Mouse (Mus musculus) forebrain, embryonic 11.5 days (tissue): Measurements from ENCODE around the gene 2510039O18Rik. TPM values are rescaled to one million over a fixed set of nuclear protein-coding genes. Genes with fewer than 3 reads are reported as not detected.
A peak's percentile ranks its signal among the peaks of the same experiment; 100 is the strongest.

Source experiments
- ATAC-seq: fragments of 200-750 bp; cut with Nextera tagmentation; replicated peaks from 2 replicates; pipeline ENCODE4 v1.8.0; 2017; ENCODE audit warnings: moderate TSS enrichment; ENCODE audit not compliant: low FRiP score
- DNase-seq: peaks from one replicate; pipeline ENCODE4 v3.0.0-alpha.2; 2017; ENCODE audit warnings: low spot score
- H3K27ac ChIP-seq: fragments of 300-500 bp; sonication (generic); 2 replicates; pipeline ENCODE4 v1.5.1; 2014; ENCODE audit warnings: low read depth, low read length
- H3K27me3 ChIP-seq: fragments of 300-500 bp; sonication (generic); 2 replicates; pipeline ENCODE4 v1.6.1; 2014; ENCODE audit warnings: mild to moderate bottlenecking, low read length, mixed read lengths; ENCODE audit not compliant: control insufficient read depth, insufficient read depth
- H3K36me3 ChIP-seq: fragments of 300-500 bp; sonication (generic); 2 replicates; pipeline ENCODE4 v1.6.1; 2014; ENCODE audit warnings: mild to moderate bottlenecking, low read length, moderate library complexity, mixed read lengths; ENCODE audit not compliant: control insufficient read depth, insufficient read depth
- H3K4me1 ChIP-seq: fragments of 300-500 bp; sonication (generic); replicated peaks from 2 replicates; pipeline ENCODE4 v1.6.1; 2014; ENCODE audit warnings: low read length, mixed read lengths; ENCODE audit not compliant: control insufficient read depth, insufficient read depth
- H3K4me2 ChIP-seq: fragments of 300-500 bp; sonication (generic); 2 replicates; pipeline ENCODE4 v1.6.1; 2014; ENCODE audit warnings: low read depth, mild to moderate bottlenecking, low read length, moderate library complexity, mixed read lengths; ENCODE audit not compliant: severe bottlenecking
- H3K4me3 ChIP-seq: fragments of 300-500 bp; sonication (generic); 2 replicates; pipeline ENCODE4 v1.5.1; 2014; ENCODE audit warnings: low read depth, low read length
- H3K9ac ChIP-seq: fragments of 300-500 bp; sonication (generic); 2 replicates; pipeline ENCODE4 v1.6.1; 2014; ENCODE audit warnings: low read length
- H3K9me3 ChIP-seq: fragments of 300-500 bp; sonication (generic); 2 replicates; pipeline ENCODE4 v1.6.1; 2016; ENCODE audit warnings: low read length, mixed read lengths; ENCODE audit not compliant: control insufficient read depth
- WGBS: fragments of 180-500 bp; shearing (Covaris S2); extraction: QIAGEN DNeasy Blood & Tissue Kit; methylation state at CpG from one replicate; pipeline ENCODE4 v1.1.7; 2014; 5-methylcytosine and 5-hydroxymethylcytosine counted together
- polyA plus RNA-seq: library from polyadenylated mRNA; unstranded; fragments of >200 nt; fragmentation: Nextera tagmentation; extraction: Ambion mirVana; gene quantifications from 2 replicates; pipeline ENCODE4 v1.2.1, GENCODE M21; 2014

2510039O18Rik gene
- polyA plus RNA-seq, 1 experiment from 2014 or later: 16.3 TPM

DNA sequence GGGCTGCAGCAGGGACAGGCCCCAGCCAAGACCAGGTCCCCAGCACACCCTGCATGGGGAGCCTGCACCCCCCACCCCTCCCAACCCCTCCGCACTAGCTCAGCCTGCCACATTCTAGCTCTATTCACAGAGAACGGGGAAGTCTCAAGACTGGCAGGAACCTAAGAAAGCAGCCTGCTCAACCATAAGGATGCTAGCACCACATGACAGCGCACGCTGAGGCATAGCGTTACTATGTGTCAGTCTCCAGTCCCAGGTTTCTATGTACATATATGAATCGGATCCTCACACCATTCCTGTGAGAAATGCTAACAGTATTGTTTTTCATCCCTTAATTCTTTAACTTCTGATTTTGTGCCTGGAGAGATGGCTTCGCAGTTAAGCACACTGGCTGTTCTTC is 12.2 kb upstream of the 2510039O18Rik start:
- ATAC-seq (no peak), DNase-seq (no peak)
- H3K4me1 ChIP-seq: peaks cover 3% of the 10 kb centered on the region; the same call in 1 of the 2 replicates

DNA sequence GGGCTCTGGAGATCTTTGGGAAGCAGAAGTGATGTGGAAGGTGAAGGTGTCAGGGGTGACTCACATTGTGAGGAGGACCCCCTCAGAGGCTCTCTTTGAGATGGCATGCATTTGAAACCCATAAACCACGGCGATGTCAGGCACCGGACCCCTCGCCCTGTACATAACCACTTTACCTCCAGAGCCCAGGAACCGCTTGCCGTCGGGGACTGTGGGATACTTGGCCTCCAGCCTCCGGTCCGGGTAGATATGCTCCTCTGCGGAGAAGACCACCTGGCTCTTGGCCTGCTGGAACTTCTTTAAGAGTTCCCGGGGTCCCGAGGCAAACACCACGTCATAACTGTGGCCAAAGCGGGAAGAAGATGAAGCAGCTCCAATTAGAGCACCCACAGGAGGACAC is 9.7 kb upstream of the 2510039O18Rik start:
- H3K27ac ChIP-seq: no peak overlapping the region
- H3K4me3 ChIP-seq: no peak overlapping the region
- H3K27me3 ChIP-seq: no peaks in the 10 kb centered on the region
- DNase-seq (no peak), ATAC-seq (no peak)
- H3K4me1 ChIP-seq: peaks cover 3% of the 10 kb centered on the region; the same call in 1 of the 2 replicates
- H3K4me2 ChIP-seq: no peak overlapping the region
- H3K9ac ChIP-seq: no peak overlapping the region
- WGBS: 96% methylated on average over 14 of the region's 14 CpGs
- H3K36me3 ChIP-seq: no peaks in the 10 kb centered on the region
- H3K9me3 ChIP-seq: no peaks in the 10 kb centered on the region

More for the DNA sequence above, 12.2 kb upstream of the 2510039O18Rik start:
- Histone ChIP-seq H3K9me3 (no peaks in the 10 kb centered on the region), H3K4me2 (no peak overlapping the region), H3K9ac (no peak overlapping the region), H3K4me3 (no peak overlapping the region), H3K27me3 (no peaks in the 10 kb centered on the region), H3K36me3 (no peaks in the 10 kb centered on the region), H3K27ac (no peak overlapping the region)
- 66% methylated on average over 7 of the region's 7 CpGs for WGBS

DNA sequence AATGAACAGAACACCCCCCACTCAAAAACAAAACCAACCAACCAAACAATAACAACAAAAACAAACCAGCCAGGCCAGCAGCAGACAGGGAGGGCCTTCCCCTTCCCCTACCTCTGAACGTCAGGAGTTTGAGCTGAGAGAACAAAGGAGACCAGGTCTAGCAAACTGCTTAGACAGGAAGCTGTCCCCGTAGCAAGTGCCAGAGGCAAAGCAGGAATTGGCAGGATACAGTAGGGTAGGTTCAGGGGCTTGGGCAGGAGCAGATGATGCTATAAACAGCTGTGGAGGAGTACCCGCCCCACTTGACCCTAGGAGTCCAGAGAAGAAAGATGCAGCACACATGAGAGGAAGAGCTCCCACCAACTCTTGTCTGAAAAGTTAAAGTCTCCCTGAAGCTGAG is 6.6 kb upstream of the 2510039O18Rik start:
- H3K9me3 ChIP-seq: no peaks in the 10 kb centered on the region
- no peaks in the 10 kb centered on the region for H3K27me3 ChIP-seq
- H3K9ac ChIP-seq: no peak overlapping the region
- no peak overlapping the region for H3K4me2 ChIP-seq
- 67% methylated on average over 3 of the region's 3 CpGs for WGBS
- H3K27ac ChIP-seq: no peak overlapping the region
- no peaks in the 10 kb centered on the region for H3K36me3 ChIP-seq
- ATAC-seq (no peak), DNase-seq (no peak)
- no peaks in the 10 kb centered on the region; the same call in 1 of the 2 replicates for H3K4me1 ChIP-seq
- no peak overlapping the region for H3K4me3 ChIP-seq

DNA sequence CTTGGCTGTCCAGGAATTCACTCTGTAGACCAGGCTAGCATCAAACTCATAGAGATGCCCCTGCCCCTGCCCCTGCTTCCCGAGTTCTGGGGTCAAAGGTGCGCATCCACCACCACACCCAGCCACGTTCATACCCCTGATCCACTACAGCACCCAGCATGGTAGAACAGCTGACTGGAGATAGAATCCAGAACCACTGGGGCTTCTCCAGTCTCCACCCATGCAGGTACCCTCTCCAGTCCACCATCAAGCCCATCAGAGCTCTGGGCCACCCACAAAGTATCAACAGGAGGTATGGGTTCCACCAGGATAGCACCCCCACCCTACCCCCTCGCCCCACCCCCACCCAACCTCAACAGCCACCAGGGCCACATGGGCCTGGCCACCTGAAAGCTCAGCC is 6.1 kb upstream of the 2510039O18Rik start:
- Histone ChIP-seq H3K27ac (no peak overlapping the region), H3K4me1 (no peaks in the 10 kb centered on the region; the same call in 1 of the 2 replicates), H3K4me2 (no peak overlapping the region), H3K36me3 (no peaks in the 10 kb centered on the region), H3K4me3 (no peak overlapping the region), H3K9me3 (no peaks in the 10 kb centered on the region), H3K27me3 (no peaks in the 10 kb centered on the region), H3K9ac (no peak overlapping the region)
- 83% methylated on average over 4 of the region's 4 CpGs for WGBS
- DNase-seq (no peak), ATAC-seq (no peak)

DNA sequence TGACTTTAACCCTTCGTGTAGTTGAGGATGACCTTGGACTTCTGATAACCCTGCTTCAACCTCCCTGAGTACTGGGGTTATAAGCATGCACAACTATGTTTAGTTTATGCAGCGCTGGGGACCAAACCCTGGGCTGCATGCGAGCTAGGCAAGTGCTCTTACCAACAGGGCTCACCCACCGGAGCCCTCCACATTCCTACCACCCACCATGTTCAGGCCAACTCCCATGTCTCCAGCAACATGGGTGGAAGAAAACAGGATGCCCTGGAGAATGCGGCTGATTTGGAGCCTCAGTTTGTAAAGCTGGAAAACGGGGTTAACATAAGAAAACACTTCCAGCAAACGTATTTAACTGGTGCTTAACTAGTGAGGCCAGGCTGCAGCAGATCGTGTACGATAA is 4.8 kb upstream of the 2510039O18Rik start:
- H3K9me3 ChIP-seq: no peaks in the 10 kb centered on the region
- ATAC-seq (no peak), DNase-seq (no peak)
- peak overlapping the region; percentile 73; the same call in 1 of the 2 replicates for H3K9ac ChIP-seq
- no peak overlapping the region for H3K27ac ChIP-seq
- no peaks in the 10 kb centered on the region for H3K27me3 ChIP-seq
- WGBS: 22% methylated on average over 9 of the region's 9 CpGs
- H3K36me3 ChIP-seq: no peaks in the 10 kb centered on the region
- H3K4me3 ChIP-seq: peak overlapping the region; percentile 59
- H3K4me2 ChIP-seq: peak overlapping the region; percentile 87
- H3K4me1 ChIP-seq: no peaks in the 10 kb centered on the region; the same call in 1 of the 2 replicates

DNA sequence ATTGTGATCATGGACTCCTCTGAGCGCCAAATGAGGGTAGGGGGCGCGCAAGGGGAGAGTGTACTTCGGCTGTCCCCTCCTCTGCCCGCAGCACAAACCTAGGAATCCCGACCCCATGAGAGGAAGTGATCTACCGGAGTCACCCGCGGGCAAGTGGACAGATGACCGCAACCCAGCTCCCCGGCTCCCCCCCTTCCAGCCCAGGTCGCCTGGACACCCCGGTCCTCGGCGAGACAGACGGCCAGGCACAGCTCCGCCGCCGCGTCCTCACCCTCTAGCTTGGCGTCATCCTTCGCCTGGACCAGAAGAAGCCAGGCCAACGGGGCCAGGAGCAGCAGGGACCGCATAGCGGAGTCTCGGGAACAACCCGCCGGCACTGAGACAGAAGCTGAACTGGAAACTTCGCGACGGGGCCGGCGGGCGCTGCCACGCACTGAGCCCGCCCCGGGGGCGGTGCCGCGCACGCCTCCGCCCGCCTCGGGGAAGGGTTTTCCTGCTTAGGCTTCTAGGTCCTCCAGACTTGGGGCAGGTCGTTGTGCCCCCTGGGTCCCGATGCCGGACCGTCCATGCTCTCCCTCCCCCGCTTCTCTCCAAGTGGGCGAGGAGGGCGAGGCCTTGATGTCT is 4.3 kb upstream of the 2510039O18Rik start, which contains the start of gene Plod1:
Plod1 (minus strand) TSS at position 437 of the 624 bp plus-strand sequence.
- no peaks in the 10 kb centered on the region for H3K36me3 ChIP-seq
- under 1% methylated on average over 51 of the region's 51 CpGs for WGBS
- H3K9ac ChIP-seq: peak within 1 kb of the TSS; percentile 73
- DNase-seq: peak; percentile 87
- H3K4me3 ChIP-seq: peak within 1 kb of the TSS; percentile 59
- no peaks in the 10 kb centered on the region; the same call in 1 of the 2 replicates for H3K4me1 ChIP-seq
- peak within 1 kb of the TSS; percentile 87 for H3K4me2 ChIP-seq
- H3K27me3 ChIP-seq: no peaks in the 10 kb centered on the region
- peak within 1 kb of the TSS; percentile 12; the same call in 1 of the 2 replicates for H3K27ac ChIP-seq
- peak; percentile 72 for ATAC-seq
- no peaks in the 10 kb centered on the region for H3K9me3 ChIP-seq

DNA sequence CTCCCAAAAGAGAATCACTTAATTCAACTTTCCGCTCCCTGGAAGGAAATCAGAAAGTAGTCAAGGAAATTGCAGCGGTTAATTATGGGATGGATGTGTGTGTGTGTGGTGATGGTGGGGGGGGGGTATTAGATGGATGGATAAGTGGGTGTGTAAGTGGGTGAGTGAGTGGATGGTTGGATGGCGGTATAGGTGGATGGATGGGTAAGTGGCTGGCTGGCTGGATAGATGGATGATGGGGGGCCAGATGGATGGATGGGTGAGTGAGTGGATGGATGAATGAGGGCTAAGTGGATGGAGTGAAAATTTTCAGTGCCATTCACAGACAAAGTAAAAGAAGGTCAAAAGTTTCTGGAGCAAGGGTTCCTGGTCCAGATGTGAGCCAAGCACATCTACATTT is 3.7 kb upstream of the 2510039O18Rik start:
- no peaks in the 10 kb centered on the region for H3K36me3 ChIP-seq
- peaks cover 4% of the 10 kb centered on the region for H3K4me1 ChIP-seq
- ATAC-seq (no peak), DNase-seq (no peak)
- H3K9me3 ChIP-seq: no peaks in the 10 kb centered on the region
- 58% methylated on average over 3 of the region's 3 CpGs for WGBS
- H3K27me3 ChIP-seq: no peaks in the 10 kb centered on the region
- peak overlapping the region; percentile 73; the same call in 1 of the 2 replicates for H3K9ac ChIP-seq
- no peak overlapping the region for H3K27ac ChIP-seq
- H3K4me3 ChIP-seq: peak overlapping the region; percentile 59
- H3K4me2 ChIP-seq: peak overlapping the region; percentile 87

DNA sequence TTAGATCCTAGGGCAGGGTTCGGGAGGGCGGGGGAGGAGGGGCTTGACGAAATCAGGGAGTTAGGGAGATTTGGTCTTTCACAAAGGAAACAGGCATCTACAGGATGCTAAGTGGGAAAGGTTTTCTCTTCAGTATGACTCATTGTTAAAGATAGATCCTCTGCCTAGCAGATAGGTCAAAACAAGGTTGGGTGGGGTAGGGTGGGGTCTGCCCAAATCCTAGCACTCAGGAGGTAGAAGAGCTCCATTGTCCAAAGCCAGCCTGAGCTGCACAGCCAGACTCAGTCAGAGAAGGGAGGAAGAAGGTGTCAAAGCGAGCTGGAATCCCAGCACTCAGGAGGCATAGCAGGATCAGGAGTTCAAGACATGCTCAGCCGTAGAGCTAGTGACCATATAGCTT is 3.2 kb upstream of the 2510039O18Rik start:
- Histone ChIP-seq H3K4me1 (peaks cover 5% of the 10 kb centered on the region), H3K4me2 (no peak overlapping the region), H3K27me3 (no peaks in the 10 kb centered on the region), H3K9me3 (no peaks in the 10 kb centered on the region), H3K36me3 (no peaks in the 10 kb centered on the region), H3K4me3 (no peak overlapping the region), H3K27ac (no peak overlapping the region), H3K9ac (no peak overlapping the region)
- 35% methylated on average over 5 of the region's 5 CpGs for WGBS
- DNase-seq (no peak), ATAC-seq (no peak)
